Mouse (Mus musculus) testis, postnatal 10 days (tissue): ENCODE measurements at regions not wholly inside any gene's neighbourhood (a gene's known extent, or its start where the extent isn't known, plus 50 kb on each side); places are given as distances from the start of the nearest gene placed in this dataset.
A peak's percentile ranks its signal among the peaks of the same experiment; 100 is the strongest.

ENCODE experiments used
- DNase-seq: peaks from one replicate; pipeline ENCODE4 v3.0.0; 2021; ENCODE audit warnings: low spot score

DNA sequence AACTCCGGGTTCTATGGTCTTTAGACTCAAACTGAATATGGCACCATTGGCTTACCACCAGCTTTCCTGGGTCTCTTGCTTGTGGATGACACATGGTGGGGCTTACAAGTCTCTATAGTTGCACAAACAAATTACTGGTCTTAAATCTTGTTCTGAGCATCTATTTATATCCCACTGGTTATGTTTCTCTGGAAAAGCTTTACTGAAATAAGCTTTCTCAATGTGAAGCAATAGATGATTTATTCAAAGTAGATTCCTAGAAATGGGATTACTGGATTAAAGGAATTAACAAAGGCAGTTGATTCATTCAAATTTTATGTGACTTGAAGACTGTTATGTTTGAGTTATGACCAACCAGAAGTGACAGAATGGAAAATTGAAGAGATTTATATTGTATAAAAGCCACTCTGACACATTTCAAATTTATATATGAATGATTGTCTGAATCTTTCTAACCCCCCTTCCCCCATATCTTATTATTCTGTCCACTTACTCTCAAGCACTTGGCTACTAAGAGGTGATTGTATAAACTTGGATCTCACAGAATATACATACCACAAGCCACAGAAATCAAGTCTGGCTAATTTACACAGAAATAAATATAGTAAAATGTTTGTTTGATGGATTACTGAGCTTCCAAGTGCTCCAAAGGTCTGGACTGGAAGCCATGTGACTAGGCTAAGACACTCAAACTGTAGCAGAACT is 113.4 kb upstream of the C1qtnf3 start:
- no peak for DNase-seq

DNA sequence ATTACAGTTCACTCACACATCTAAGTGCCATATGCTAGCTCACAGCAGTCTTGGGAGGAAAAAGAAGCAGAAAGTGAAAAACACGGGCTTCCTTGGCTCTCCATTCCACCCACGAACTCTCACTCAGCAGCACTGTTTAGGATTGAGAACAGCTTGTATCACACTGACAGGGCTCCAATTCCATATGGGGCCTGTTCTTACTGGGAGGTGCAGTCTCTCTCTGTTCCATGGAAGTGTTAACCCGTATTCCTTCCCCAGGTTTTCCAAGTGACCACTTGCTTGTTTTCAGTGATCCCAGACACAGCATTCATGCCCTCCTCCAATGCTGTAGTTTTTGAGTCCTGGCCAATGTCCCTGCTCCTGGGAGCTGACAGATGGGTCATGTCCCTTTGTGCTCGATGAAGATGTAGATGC is 111.5 kb upstream of the C1qtnf3 start:
- no peak for DNase-seq

- DNase-seq = no peak
Measured at GRCm38 (mm10) chr15:10843060-10843695, 109.0 kb upstream of the C1qtnf3 start.

DNA sequence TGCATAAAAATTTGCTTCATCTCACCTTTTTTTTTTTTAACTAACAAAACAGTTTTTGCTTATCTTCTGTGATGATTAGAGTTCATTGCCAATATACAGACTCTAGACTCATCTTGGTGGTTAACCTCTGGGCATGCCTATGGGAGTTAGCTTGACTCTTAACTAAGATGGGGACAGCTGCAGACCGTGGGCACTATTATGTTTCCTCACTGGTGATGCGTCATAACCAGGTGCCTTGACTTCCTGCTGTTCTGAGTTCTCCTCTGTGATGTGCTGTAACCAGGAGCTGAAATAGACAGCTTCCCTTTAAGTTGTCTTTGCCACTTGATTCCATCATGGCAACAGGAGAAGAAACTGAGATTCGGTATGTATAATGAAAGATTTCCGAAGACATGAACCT is 105.4 kb upstream of the C1qtnf3 start:
- no peak for DNase-seq

DNA sequence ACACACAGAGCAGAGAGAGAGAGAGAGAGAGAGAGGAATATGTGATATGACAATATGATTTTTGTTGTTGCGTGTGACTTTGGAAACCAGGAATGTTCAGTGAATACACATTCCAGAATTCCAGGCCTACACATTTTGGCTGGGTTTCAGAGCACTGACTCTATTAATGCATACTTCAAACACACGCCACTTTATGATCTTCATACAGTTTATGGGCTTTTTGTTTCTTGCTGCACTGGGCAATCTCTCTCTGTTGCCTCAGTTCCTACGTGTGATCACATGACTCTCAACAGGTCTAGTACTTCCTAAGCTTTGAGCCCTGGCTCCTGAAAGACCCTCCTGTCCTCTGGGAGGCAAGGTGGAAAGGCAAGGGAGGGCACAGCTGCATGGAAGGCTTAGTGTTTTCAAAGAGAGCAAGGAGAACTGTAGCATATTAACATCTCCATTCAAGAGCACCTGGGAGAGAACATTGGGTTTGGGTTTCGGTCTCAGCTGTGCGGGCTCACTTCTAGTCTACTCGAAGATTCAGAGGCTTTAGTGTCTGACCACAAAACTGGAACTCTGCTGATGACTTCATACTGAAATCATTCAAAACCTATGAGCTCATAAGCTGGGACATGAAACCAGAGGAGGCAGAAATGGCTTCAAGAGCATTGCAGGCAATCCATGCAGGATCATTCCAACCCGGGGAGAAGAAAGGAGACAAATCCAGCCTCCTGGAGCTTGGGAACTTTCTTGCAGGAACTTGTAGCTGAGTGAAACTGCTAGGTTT is 87.9 kb upstream of the C1qtnf3 start:
- no peak for DNase-seq

- DNase-seq = no peak
Measured at GRCm38 (mm10) chr15:10865109-10865508, 87.0 kb upstream of the C1qtnf3 start.

GRCm38 (mm10) chr15:10866794-10867193 is 85.3 kb upstream of the C1qtnf3 start:
- DNase-seq = no peak

- DNase-seq = no peak
Measured at GRCm38 (mm10) chr15:10868115-10868514, 84.0 kb upstream of the C1qtnf3 start.

DNA sequence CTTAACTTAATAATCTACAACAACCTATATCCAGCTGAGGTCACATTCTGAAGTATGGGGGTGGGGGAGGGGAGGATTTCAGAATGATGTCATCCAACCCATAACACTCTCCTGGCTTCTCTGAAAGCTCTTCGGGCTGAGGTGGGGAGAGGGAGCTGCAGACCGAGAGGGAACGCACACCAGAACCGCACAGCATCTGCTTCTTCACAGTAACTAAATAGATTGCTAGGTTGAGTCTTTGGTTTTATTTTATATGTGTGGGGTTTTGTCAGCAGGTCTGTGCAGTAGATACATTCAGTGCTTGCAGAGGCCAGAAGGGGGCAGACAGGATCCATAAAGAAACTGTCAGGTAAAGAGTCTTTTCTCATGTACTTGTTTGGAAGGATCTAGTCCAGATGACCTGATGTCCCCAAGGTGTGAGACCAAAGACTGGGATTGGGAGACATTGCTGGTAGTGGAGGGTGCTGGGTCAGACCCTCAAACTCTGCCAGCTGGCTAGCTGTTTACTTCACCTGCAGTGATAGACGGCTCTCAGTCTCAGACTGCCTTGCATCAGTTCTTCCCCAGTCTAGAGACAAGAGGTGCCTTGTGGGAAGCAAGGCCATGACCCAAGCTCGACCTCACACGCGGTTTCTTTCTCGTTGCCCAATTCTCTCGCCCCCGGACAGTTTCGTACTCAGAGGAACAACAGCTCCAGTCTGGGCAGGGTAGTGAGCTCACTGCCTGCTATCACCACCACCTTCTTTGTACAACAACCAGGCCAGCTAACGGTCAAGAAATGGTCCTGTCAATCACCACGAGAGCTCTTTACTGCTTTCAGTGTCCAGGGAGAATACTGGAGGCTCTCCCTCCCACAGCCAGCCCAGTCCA is 83.2 kb upstream of the C1qtnf3 start:
- DNase-seq = peak; percentile 43

DNA sequence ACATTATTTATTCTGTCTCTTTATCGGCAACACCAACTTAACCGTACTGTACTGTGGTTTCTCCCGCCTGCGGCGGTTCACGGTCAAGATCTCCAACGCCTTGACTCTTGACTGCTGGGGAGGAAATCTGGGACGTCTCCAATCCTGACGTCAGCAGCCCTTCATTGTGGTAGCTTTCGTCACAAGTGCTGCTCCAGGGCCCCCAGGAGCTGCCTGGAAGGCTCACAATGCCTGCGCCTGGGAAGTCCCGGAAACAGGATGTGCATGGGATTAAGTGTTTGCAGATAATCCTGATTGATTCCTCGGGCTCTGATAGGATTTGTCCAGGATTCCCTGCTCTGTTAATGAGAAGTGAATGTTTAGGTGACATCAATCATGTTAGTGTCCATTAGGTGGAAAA is 82.3 kb upstream of the C1qtnf3 start:
- DNase-seq = peak; percentile 58

- no peak for DNase-seq
Measured at GRCm38 (mm10) chr15:10872322-10872967, 79.7 kb upstream of the C1qtnf3 start.

GRCm38 (mm10) chr15:10876328-10876727 is 75.8 kb upstream of the C1qtnf3 start:
- DNase-seq = no peak

- no peak for DNase-seq
Measured at GRCm38 (mm10) chr15:10881726-10882125, 70.4 kb upstream of the C1qtnf3 start.

GRCm38 (mm10) chr15:10887990-10888389 is 64.1 kb upstream of the C1qtnf3 start:
- no peak for DNase-seq

DNA sequence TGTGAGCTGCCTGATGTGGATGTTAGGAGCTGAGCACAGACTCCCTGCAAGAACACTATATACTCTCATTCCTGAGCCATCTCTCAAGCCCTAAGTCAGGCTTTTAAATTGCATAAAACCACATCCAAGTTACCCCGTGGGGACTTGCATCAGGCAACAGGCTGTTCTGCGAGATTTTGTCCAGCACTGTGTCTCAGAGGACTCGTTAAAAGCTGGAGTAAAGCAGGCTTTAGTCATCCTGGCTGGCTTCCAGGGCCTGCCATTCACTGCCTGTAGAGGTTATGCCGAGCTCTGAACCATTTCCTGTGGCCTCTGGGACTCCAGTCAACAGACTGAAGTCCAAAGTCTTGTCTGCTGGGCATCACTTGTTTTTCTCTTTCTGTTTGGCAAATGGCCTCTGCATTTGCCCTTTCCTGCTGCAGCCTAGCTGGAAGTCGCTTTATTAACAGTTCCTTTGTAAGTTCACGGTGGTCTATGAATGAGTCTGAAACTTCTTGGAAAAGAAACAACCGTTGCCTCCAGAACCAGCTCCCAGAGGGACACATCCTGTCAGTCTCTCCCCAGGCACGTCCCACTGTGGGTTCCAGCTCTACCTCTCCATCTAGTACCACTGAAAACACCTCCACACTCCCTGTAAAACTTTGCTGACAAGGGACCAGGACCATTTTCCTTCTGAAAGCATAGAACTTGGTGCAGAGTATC is 61.8 kb upstream of the C1qtnf3 start:
- DNase-seq = peak; percentile 74

- DNase-seq = no peak
Measured at GRCm38 (mm10) chr15:10898309-10898708, 53.8 kb upstream of the C1qtnf3 start.

DNA sequence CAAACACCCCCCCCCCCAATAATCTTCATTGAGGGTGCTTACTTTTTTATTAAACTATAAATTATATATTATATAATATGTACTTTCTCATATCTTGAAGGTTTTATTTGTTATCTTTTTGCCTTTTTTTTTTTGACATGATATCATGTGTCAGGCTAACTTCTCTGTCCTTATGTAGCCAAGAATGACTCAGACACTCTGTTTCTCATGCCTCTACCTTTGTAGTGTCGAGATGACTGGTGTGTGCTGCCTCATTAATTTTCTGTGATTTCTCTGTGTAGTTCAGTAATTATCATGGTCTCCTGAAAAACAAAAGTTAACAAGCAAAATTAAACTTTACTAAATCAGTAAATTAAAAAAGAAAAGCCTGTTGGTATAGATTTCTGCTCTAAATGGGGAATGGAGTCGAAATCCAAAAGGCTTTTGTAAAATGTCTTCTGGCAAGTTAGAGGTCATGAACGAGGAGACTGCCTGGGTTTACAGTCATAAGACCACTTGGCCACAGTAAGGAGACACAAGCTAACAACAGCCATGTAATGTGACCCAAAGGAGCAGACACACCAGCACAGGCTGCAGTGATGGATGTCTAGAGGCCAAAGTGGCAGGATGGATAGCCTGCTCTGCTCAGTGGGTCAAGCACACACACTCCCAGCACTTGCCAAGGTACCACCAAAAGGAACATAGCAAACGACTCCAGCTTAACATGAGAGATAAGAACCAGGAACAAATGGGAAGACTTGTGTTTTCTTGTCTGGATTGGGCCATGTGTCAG is 53.2 kb upstream of the C1qtnf3 start:
- no peak for DNase-seq

- no peak for DNase-seq
Measured at GRCm38 (mm10) chr15:10899904-10900303, 52.2 kb upstream of the C1qtnf3 start.

DNA sequence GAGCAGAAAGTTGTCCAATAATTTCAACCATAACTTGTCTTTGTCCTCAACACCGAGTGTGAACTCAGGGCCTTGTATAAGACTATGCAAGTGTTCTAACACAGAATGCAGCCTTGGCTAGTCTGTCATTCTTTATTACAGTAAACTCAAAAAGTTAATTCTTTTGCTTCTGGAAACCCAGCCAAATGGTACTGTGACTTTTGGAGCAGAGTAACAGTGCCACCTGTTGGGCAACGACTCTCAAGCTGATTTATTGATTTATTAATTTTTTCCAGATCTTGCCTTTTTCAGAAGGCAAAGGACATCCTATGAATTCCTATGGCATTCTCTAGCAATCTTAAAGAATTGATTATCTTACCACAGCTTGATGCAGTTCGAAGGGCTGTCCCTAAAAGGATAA is 51.1 kb upstream of the C1qtnf3 start:
- DNase-seq = peak; percentile 57

DNA sequence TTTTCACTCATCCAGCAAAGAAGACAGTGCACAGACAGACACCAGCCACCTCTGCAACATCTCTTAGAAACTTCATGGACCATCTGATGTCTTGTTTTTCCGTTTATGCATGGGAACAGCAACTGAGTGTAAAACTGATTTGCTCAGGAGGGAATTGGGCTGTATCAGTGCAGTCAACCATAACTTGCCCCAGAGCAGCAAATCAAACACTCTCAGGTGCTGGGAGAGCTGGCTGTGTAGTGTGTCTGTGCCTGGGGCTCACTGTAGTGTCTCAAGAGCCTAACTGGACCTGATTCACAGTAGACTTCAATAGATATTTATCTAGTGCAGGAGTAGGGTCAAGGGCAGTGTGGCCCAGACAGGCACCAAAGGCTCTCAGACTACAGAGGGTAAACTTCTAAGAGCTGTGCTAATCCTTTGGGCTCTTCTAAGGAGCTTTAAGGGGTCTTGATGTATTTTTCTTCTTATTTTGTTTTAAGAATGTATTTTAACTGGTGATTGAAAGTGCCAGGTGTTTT is 50.3 kb upstream of the C1qtnf3 start:
- DNase-seq = no peak
